8 mouse cellular contexts compared by ENCODE assay signal in the genomic region with DNA sequence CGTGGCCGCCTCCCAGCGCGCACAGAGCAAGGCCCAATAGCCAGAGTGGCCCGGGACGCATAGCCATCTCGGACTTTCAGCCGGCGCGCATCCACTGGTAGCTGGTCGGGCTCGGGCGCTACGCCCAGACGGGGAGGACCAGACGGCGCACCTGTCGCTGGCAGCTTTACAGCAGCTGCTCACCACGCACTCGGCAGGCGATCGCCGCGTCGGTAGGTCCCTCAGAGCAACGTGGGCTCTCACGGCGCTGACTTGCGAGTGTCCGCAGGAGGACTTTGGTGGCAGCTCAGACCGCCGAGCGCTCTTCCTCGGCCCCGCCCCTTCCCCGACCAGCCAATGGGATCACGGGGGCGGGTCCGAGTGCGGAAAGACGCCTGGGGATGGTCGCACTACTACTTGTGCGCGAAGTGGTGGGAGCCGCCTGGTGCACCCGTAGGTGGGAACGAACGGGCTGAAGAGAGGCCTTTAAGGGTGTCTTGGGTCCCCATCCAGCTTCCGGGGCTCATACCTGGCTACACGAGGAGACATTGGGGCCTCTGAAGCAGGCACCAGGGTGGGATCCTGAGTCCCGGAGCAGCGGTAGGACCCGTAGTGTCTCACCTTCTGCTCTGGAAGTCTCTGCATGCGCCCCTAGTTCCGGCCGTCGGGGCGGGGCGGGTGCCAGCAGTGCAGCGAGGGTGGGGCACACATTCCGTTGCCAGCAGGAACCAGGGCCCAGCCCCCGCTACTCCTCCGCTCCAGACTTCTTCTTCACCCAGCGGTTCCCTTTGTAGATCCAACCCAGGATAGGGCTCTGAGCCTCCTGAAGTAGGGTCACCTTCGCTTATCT. TPM values are rescaled to one million over a fixed set of nuclear protein-coding genes. Genes with fewer than 3 reads are reported as not detected.
DNase-seq lines count a peak whose midpoint lies in the region; ATAC-seq lines count a peak whose summit lies in the region.

A gene (minus strand): TSS at position 611 of the 829 bp plus-strand sequence.

- peak within 1 kb of the TSS; percentile 84 for H3K4me2 ChIP-seq in hindbrain, embryonic 14.5 days (replicated peaks)
- H3K4me2 ChIP-seq in limb, embryonic 15.5 days = peak within 1 kb of the TSS; percentile 82
- H3K4me2 ChIP-seq in midbrain, embryonic 15.5 days = peak within 1 kb of the TSS; percentile 61

- no peaks in the 10 kb centered on the region for H3K9me3 ChIP-seq in hindbrain, embryonic 14.5 days (ENCODE audit: control insufficient read depth, low read length)
- no peaks in the 10 kb centered on the region for H3K9me3 ChIP-seq in limb, embryonic 15.5 days
- no peaks in the 10 kb centered on the region for H3K9me3 ChIP-seq in midbrain, embryonic 15.5 days

- H3K4me3 ChIP-seq in brown adipose tissue, adult 24 weeks (ENCODE audit: insufficient read depth, low read depth, low read length) = peak within 1 kb of the TSS; percentile 56
- peak within 1 kb of the TSS; percentile 45 for H3K4me3 ChIP-seq in hindbrain, embryonic 14.5 days (replicated peaks; ENCODE audit: low read length)
- H3K4me3 ChIP-seq in limb, embryonic 15.5 days = peak within 1 kb of the TSS; percentile 51
- peak within 1 kb of the TSS; percentile 45 for H3K4me3 ChIP-seq in midbrain, embryonic 15.5 days

- no peaks in the 10 kb centered on the region for H3K4me1 ChIP-seq in brown adipose tissue, adult 24 weeks (ENCODE audit: control insufficient read depth, insufficient read depth, insufficient read length, low read length)
- H3K4me1 ChIP-seq in hindbrain, embryonic 14.5 days (replicated peaks; ENCODE audit: control insufficient read depth, insufficient read depth, low read length) = peaks cover 10% of the 10 kb centered on the region; the same call in 1 of the 2 replicates
- H3K4me1 ChIP-seq in limb, embryonic 15.5 days = peaks cover 15% of the 10 kb centered on the region
- peaks cover 15% of the 10 kb centered on the region for H3K4me1 ChIP-seq in midbrain, embryonic 15.5 days

- DNase-seq in cerebellum, adult 11-12 months = peak; percentile 19
- DNase-seq in gastrocnemius, adult 18-20 months (ENCODE audit: low spot score) = peak; percentile 58
- peak; percentile 70 for DNase-seq in hindbrain, embryonic 14.5 days (ENCODE audit: low spot score)
- DNase-seq in spleen, postnatal 36 days (ENCODE audit: low spot score in 2 of 2) = peak; percentile 67 to 68

- peaks cover 12% of the 10 kb centered on the region for H3K36me3 ChIP-seq in hindbrain, embryonic 14.5 days (replicated peaks; ENCODE audit: control insufficient read depth, insufficient read depth)
- H3K36me3 ChIP-seq in limb, embryonic 15.5 days = no peaks in the 10 kb centered on the region
- no peaks in the 10 kb centered on the region for H3K36me3 ChIP-seq in midbrain, embryonic 15.5 days (replicated peaks)

- no peak for ATAC-seq in cerebellum, adult (ENCODE audit: insufficient number of reproducible peaks, low FRiP score, low TSS enrichment)
- peak; percentile 86 for ATAC-seq in hindbrain, embryonic 14.5 days (ENCODE audit: low FRiP score)
- ATAC-seq in limb, embryonic 15.5 days (ENCODE audit: insufficient number of reproducible peaks, low FRiP score, low TSS enrichment, low read depth) = peak; percentile 78
- ATAC-seq in midbrain, embryonic 15.5 days (replicated peaks) = peak; percentile 84

- H3K27me3 ChIP-seq in hindbrain, embryonic 14.5 days (ENCODE audit: control insufficient read depth, insufficient read depth, low read length) = peaks cover 41% of the 10 kb centered on the region
- H3K27me3 ChIP-seq in limb, embryonic 15.5 days = peaks cover 46% of the 10 kb centered on the region
- H3K27me3 ChIP-seq in midbrain, embryonic 15.5 days (replicated peaks) = peaks cover 42% of the 10 kb centered on the region

- no peak within 1 kb of the TSS for H3K27ac ChIP-seq in brown adipose tissue, adult 24 weeks (replicated peaks; ENCODE audit: low read depth, low read length)
- no peak within 1 kb of the TSS for H3K27ac ChIP-seq in hindbrain, embryonic 14.5 days
- no peak within 1 kb of the TSS for H3K27ac ChIP-seq in limb, embryonic 15.5 days
- H3K27ac ChIP-seq in midbrain, embryonic 15.5 days = no peak within 1 kb of the TSS

- peak within 1 kb of the TSS; percentile 49 for H3K9ac ChIP-seq in hindbrain, embryonic 14.5 days
- H3K9ac ChIP-seq in limb, embryonic 15.5 days = no peak within 1 kb of the TSS
- H3K9ac ChIP-seq in midbrain, embryonic 15.5 days = no peak within 1 kb of the TSS

- under 1% methylated on average over 65 of the region's 65 CpGs for WGBS in hindbrain, embryonic 14.5 days
- under 1% methylated on average over 65 of the region's 65 CpGs for WGBS in limb, embryonic 15.5 days
- WGBS in midbrain, embryonic 15.5 days = under 1% methylated on average over 65 of the region's 65 CpGs

RNA-seq across cellular contexts. Expression of the gene that starts here (rescaled TPM):
- not detected in 2 replicates for polyA plus RNA-seq in brown adipose tissue, adult 24 weeks (2012; ENCODE audit: insufficient read depth, insufficient read length, missing spikeins)
- under 1 TPM; 0.50 to 0.78 TPM for total RNA-seq in gastrocnemius, adult 18-20 months (2021)
- polyA plus RNA-seq in hindbrain, embryonic 14.5 days (2014; fragmentation: Nextera tagmentation; extraction: Ambion mirVana) = 0.25 and 0.34 TPM in 2 replicates
- polyA plus RNA-seq in limb, embryonic 15.5 days (2015; fragmentation: Nextera tagmentation; extraction: Ambion mirVana) = 6.3 and 7.2 TPM in 2 replicates
- polyA plus RNA-seq in midbrain, embryonic 15.5 days (2015; fragmentation: Nextera tagmentation; extraction: Ambion mirVana) = 0.46 TPM in 1 of 2 replicates, not detected in the other

Comparison
In these comparisons a context has a peak if more than half of its experiments do, and no peak if none do; other contexts are left out.
1. Peak in DNase-seq in gastrocnemius, adult 18-20 months; RNA of the gene not detected or under 1 TPM.
2. Peak in DNase-seq, ATAC-seq, H3K4me3 ChIP-seq, H3K9ac ChIP-seq and H3K4me2 ChIP-seq in hindbrain, embryonic 14.5 days; RNA of the gene not detected or under 1 TPM.
3. Peak in ATAC-seq, H3K4me3 ChIP-seq and H3K4me2 ChIP-seq in midbrain, embryonic 15.5 days; RNA of the gene not detected or under 1 TPM.
4. DNase-seq: peak in every context shown above with its lines; median percentile 70 in hindbrain, embryonic 14.5 days; 68 in spleen, postnatal 36 days; 58 in gastrocnemius, adult 18-20 months; 19 in cerebellum, adult 11-12 months.